Mouse (Mus musculus) left cerebral cortex, adult 18-20 months (tissue): ENCODE measurements around the gene Me1. TPM values are rescaled to one million over a fixed set of nuclear protein-coding genes. Genes with fewer than 3 reads are reported as not detected.
A peak's percentile ranks its signal among the peaks of the same experiment; 100 is the strongest.

ENCODE experiments used
- DNase-seq, 2 experiments: peaks; one replicate each; pipeline ENCODE4 v3.0.0; 2021 to 2022; ENCODE audit warnings: low spot score in 2 of 2, mixed read lengths in 1 of 2
- total RNA-seq, 2 experiments: library from RNA; stranded (reverse); gene quantifications; 2 replicates each; pipeline ENCODE4 v1.2.3; 2021

Me1 gene
- total RNA-seq, 2 experiments from 2014 or later, result 49.3 to 52.9 TPM

DNA sequence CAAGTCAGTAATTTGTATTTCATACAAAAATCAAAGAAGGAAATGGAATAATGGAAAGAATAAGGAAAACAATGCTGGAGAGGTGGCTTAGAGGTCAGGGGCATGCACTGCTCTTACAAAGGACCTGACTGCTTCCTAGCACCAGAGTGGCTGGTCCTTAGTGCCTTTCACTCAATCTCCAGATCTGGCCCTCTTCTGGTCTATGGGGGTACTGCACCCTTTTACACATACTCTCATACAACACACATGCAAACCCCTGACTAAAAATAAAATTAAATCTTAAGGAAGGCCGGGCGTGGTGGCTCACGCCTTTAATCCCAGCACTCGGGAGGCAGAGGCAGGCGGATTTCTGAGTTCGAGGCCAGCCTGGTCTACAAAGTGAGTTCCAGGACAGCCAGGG is 34.1 kb downstream of the Me1 start:
- DNase-seq, result peak in 1 of 2 experiments; percentile 12

DNA sequence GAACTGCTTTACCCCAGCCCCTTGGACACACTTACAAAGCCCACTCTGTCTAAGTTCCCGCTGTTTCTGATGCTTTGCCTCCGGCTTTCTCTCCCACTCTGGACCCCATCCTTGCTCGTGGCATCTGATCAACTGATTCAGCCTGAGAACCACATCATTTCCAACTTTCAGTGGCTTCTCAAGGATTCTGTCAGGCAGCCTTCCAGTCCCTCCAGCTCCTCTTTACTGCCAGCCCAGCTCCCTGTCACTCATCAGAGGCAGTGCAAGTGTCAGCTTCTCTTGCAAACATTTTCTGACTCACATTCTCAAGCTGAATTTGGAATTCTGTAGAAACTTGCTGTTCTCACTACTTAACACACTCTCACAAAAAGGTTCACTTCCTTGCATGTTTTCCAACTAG is 34.5 kb downstream of the Me1 start:
- DNase-seq, result no peak

DNA sequence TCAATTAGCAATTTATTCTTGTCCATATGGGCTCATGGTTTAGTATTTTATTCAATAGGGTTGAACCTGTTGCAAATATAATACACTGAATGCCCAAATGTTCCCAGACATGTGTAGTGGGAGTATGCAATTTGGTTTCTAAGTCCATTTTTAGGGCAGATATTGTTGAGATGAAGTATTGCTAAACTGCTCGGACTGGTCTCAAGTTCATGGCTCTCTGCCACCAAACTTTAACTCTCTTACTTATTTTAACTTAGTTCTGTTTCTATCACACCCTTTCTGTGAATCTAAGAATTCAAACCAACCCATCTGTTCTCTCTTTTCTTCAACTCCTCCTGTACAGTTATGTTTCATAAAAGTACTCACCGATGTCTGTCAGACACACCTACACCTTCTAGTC is 35.4 kb downstream of the Me1 start:
- DNase-seq, result no peak

DNA sequence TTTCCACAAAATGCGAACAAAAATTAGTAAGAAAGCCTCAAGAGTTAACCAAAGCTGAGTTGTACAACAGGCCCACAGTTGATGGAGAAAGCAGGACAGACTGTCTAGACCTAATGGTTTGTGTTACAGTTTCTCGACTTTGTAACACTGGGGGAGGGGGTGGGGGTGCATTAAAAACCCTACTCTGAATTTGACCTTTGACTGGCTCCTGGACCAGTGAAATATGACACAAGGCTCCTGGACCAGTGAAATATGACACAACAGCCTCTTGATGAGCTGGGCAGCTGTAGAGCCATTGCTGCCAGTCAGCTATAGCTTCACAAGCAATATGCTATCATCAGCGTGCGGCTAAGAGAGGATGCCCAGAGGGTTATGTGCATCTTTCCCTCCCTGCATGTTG is 37.4 kb downstream of the Me1 start:
- DNase-seq, result no peak

DNA sequence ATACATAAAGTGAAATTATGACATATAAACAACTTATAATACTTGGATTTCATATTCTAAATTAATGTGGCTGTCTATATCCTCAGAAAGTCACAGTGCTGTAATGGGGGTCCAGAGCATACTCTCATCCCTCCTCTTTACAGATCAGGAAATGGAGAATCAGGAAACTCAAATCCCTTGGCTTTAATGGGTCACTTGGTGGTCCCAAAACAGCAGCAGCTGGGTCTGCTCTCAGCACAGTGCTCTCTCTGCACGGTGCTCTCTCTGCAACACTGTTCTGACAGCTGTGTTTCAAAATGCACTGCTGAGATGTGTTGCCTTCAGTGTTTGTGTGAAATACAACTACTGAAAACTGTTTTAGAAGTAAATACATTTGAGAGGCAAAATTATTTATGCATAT is 43.6 kb downstream of the Me1 start:
- no peak for DNase-seq

DNA sequence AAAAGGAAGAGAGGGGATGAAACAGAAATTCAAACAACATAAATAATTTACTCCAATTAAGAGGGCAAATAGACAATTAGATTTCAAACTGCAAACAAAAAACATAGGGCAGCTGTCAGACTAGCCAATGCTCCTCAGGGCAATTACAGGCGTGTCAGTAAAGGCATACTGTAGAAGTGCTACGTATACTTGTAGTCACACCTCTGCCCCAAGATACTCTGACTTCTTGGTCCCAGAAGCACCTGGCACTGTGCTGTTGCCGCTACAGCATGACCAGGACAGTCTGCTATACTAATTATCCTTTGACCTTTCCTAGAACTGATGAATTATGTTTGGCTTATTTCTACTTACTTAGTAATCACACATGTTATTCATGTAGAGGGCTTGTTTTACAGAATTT is 44.5 kb downstream of the Me1 start:
- no peak for DNase-seq

DNA sequence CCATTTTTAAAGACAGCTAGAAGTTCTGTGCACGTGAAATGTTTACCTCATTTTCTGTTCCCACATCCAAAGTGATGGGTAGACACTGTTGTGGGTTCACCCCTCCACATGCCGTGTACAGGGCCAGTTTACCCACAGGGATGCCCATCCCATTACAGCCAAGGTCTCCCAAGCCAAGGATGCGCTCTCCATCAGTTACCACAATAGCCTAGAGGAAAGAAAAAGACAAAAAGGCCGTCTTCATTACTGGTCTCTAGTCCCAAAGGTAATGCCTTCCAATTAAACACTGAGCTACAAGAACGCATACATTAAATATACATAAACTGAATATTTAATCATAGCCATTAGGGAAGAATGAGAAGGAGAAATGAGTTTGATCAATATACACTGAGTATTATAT is 44.9 kb downstream of the Me1 start:
- DNase-seq, result no peak

DNA sequence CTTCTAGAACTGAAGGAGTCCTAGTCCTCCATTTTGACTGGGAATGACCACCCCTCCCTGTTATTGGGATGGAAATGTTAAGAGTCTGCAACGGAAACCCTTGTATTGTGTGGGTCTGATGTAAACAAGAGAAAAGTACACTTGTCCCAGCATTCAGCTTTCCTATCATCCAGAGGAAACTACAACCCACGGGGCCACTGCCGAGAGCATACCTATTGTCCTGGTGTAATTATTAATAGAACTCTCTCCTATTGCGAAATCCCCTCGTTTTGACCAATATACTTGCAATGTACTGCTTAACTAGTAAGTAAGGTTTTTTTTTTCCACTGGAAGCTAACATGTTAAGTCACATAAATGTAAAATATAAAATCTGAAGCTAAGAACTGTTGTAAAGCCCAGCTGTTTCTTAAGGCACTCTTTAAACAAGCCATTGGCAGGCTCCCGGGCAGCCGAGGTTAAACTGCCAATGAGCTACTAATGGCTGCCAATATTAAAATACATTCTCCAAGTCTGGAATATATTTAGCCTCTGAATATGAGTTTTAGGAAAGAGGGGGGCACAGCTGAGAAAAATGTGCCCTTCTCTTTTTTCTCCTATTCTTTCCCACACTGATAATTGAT is 47.7 kb downstream of the Me1 start:
- no peak for DNase-seq

DNA sequence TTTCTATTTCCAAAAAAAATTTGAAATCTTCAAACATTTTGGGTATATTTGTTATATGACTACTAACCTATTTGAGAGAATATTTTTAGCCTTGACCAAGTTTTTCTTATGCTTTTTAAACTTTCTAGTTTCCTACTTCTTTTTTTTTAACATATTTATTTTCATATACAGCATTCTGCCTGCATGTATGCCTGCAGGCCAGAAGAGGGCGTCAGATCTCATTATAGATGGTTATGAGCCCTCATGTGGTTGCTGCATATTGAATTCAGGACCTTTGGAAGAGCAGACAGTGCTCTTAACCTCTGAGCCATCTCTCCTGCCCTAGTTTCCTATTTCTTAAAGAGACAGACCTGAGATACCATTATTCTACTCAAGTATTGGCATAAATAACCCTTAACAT is 48.9 kb downstream of the Me1 start:
- no peak for DNase-seq

DNA sequence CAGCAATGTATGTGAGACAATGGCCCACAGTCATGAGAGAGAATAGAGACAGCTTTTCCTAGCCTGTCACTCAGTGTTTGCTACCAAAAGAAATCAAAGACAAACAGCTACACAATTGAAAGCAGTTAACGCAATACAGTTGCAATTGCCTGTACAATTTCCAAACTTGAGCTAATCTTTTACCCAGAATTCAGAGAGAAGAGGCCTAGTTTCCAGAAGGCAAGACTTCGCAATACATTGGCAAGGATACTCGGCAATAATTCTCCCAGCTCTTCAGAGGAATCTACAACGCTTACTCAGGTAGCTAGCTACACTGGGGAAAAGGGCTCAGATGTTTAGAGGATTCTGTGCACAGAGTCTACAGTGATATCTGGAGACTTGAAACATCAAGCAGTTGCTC is 52.3 kb downstream of the Me1 start:
- DNase-seq, result no peak

DNA sequence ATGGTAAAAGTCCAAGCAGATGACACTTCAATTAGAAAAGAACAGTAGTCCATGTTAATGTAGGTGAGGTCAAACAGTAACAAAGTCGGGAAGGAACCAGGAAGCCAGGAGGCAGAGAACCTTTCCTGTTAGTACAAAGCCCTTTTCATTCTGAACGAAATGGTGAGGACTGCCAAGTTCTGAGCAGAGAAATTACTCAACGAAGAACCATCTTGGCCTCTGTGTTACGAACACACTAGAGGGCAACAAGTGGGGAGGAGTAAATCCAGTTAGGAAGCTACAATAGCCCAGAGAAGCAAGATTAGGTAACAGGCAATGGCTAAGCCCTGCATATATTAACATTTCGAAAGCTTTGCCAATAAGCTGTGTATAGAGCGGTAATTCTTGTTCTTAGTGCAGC is 57.0 kb downstream of the Me1 start:
- no peak for DNase-seq

DNA sequence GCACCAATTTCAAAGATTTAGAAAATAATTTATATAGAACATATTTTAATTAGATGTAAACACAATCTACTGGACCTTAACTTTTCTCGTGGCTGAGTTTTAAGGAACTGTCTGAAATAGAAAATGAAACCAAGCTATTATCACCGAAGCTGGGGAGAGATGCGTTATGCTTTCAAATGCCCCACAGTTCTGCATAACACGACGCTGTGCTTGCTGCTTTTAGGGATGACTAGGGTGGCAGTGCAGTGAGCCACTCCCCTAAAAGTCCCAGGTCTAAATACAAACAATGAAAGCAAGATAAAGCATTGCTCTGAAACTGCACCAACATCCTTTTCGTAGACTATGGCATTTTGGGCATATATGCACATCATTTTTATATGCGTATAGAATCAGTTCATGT is 64.6 kb downstream of the Me1 start:
- DNase-seq, result no peak

DNA sequence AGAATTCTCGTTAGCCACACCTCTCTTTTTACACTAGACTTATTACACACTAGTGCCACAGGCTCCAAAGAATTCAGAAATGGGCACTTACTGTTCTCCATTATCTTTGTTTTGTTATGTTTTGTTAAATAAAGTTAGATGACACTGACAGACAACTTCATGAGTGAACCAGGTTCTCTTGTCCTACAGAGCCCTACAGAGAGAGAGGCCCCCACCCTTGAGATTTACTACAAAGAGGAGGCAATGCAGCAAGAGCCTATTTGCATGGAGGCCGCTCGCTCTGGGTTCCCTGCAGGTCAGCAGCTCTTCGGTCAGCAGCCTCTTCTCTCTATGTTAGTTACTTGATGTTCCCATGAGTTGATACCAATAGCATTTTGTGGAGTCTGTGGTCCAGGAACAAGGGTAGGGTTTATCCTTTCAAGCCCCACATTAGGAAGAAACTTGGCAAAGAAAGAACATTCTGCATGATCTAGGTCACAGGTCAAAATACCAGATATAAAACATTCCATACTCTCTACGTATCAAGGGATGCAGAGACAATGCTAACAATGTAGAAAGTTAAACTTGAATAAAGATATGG is 65.3 kb downstream of the Me1 start:
- no peak for DNase-seq

DNA sequence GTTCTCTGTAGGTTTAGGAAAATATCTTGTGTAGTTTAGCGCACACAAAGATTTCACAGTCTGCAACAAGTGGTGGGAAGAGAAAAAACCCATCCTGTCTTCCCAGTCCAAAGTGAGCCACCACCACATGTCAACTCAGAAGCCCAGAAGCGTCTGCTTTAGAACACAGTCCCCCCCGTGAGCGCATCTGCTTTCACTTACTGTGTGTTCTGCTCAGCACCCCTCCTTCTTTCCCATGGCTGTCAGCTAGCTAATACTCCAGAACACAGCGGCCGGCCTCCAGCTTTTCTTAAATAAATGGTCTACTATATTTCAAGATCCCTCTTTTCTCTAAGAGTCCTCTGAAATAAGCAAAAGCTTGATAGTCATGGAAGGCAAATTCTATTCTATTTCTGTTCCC is 66.4 kb downstream of the Me1 start:
- no peak for DNase-seq

DNA sequence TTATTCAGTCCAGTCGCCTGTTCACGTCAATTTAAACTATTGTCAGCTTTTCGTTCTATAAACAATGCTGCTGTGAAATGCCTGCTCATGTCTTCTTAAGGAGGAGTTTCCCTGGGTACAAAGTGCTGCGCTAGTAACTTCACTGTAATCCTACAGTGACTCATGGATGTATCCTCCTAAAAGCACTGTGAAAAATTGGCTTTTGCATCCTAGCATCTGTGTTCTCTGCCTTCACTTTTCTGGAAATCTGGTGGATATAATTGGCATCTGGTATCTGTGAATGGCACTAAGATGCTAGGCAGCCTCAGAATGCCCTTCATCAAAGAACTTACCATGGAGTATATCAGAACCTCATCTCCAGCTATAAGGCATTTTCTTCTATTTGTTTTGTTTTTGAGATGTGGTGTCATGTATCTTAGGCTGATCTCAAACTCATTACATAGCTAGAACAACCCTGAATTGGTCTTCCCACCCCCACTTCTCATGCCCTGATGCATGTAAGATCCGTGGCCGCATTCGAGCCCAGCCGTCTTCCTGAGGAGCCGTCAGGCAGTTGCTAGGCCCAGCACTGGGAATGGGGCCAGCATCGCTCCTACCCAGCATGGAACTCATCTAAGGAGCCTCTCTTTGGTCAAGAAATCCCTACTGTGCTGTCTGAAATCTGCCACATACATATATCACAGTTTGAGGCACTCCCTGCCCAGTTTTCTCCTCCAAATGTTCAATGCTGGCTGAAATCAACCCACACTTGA is 67.8 kb downstream of the Me1 start:
- peak; percentile 48 to 63 for DNase-seq

DNA sequence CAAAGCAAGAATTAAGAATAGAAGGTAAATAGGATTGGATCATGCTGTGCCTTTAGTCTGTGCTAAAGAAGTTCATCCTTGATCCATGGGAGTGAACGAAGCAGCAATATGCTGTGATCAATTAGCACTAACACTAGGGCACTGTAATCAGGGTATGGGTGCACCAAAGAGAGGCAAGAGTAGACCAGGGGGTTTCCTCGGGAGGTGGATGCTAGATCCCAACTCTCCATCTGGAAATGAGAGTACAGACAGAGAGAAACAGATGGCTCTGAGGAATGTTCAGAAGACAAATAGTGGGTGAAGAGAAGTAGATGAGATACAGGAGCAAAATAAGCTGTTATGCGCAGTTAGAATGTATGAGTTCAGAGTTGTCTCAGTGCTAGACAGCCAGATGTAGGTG is 68.8 kb downstream of the Me1 start:
- peak in 1 of 2 experiments; percentile 45 for DNase-seq

DNA sequence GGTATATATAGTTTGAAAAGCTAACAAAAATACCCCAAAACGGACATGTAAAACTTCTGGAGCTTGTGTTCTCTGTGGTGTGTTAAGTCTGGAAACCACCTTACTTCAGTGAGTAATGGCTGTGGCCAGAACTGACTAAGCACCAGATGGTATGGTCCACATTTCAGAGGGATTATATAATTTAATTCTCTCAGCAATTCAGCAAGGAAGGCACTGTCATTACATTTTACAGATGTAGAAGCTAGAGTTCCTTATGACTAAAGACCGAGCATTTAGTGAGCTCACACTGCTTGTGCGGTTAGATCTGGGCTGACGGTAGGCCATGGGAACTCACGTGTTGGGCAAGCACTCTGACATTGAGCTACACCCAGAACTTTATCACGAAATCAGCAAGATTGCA is 71.0 kb downstream of the Me1 start:
- DNase-seq, result peak; percentile 18 to 37

DNA sequence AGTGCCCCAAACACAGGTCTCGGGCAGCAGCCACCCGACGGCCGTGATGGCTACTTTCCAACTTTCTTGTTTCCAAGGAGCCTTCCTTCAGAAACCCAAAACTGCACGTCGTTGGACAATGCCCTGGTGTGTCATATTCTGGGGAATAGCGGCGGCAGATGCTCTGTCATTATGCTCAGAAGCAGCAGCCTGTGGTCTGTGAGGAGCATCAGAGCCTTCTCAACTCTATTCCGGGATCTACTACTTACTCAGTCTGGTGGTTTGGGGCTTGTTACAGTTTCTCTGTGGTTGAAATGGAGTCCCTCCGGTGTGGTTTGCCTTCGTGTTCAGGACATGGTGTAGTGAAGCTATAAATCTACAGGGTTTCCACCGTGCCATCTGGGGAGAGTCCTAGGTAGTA is 71.7 kb downstream of the Me1 start:
- DNase-seq, result no peak

DNA sequence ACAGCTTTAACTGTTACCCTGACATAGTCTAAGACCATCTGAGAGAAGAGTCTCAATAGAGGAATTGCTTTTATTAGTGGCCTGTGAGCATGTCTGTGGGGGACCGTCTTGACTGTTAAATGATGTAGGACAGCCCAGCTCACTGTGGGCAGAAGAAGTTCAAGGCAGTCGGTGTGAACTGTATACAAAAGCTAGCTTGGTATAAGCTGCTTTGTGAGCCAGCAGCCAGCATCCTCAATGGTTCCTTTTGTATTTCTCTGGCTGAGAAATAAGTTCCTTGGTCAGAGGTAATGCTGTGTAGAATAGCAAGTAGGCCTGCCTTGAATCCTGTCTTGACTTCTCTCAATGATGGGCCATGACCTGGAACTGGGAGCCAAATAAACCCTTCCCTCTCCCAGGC is 73.7 kb downstream of the Me1 start:
- DNase-seq, result no peak

DNA sequence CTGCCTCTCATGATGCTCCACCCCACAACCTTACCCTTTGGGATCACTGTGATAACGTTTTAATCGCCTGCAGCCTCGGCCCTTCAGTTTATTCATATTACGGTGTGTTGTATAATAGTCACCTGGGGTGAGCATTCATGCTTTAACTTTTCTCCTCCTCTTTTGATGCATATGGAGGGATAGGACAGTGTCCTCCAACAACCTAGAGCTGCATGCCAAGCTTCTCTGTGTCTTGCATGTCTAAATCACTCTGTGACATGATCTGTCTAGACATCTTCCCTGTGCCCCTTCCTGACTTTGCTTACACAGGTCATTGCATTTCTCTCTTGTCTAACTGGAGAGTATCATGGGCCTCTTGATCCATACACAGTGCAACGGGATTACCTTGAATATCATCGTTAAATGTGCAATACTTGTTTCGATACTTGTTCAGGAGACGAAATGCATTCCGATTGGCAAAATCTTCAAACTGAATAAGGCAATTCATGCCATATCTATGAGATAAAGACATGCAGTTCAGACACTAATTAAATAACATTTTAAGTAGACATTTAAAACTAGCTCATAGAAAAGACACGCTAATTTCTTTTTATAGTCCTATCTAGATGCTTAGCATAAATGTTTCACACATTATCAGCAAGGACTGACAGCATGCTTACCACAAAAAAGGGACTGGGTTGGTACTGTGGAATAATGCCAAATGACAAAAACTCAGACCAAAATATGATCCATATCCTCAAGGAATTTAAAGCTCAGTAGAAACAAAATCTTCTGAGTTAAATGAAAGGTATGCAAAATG is 76.2 kb downstream of the Me1 start:
- DNase-seq, result no peak

DNA sequence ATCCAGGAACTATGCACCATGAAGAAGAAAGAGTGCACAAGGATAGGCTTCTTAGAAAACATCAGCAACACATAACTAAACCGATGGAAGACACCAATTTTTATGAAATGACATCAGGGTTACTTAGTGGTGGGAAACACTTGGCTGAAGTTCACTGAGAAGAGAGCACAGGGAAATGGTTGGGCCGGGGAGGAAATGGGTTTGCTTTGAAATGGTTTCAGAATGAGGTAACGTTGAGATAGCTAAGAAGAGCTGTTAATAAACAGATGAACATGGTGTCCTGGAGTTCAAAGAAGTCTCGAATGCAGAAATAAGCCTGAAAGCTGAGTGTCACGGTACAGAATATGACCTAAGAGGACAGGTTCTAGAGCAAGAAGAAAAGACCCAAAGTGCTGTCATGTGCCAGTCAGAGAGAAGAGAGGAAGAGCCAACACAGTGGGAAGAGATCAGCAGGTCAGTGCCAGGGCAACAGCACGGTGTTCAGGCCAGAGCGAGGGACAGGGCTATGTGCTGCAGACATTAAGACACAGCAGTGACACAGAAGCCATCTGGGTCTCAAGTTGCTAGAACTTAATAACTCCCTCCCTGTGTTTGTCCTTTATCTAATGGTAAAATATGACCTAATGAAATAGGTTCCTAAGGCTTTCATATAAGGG is 77.8 kb downstream of the Me1 start:
- DNase-seq, result no peak

DNA sequence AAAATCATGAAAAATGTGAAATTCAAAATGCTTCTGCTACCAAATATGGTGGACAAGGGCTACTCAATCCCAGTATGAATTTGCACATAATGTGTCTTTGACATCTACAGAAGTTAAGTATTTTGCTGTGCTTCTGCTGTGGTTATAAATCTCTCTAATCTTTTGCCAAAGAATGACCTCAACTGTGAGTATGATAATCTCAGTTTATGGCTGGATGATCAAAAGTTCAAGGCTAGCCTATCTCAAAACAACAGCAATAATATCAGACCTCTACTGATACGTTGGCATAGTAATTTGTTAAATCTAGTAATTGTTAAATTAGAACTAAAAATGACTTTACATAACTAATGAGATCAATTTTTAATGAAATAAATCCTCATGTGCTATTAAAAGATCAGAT is 80.0 kb downstream of the Me1 start:
- no peak for DNase-seq
